Mouse (Mus musculus): ENCODE measurements at regions not wholly inside any gene's neighbourhood (a gene's known extent, or its start where the extent isn't known, plus 50 kb on each side); places are given as distances from the start of the nearest gene placed in this dataset.

DNA sequence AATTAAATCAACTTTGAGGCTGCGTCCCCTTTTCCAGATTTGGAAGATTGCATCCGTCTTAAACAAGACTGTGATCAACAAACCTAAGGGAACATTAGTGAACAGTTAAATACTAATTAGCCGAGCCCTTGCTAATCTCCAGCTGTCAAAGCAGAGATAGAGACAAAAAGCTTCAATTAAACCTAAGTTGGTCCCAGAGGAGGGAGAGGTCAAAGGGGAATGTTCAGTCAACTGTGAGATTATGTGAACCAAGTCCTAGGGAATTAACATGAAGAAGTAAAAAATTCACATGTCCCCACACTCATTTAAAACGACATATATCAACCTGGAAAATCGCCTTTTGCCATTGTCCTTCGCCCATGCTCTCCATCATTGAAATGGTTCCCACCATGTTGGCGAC, 59.7 kb upstream of the Tbx20 start:
- Histone ChIP-seq H3K9ac (replicated peaks) (no peak overlapping the region), H3K27ac (replicated peaks) (no peak overlapping the region), H3K27me3 (no peaks in the 10 kb centered on the region), H3K4me3 (no peak overlapping the region), H3K36me3 (no peaks in the 10 kb centered on the region), H3K4me1 (no peaks in the 10 kb centered on the region), H3K4me2 (replicated peaks) (no peak overlapping the region), H3K9me3 (no peaks in the 10 kb centered on the region)
- WGBS: 43% methylated on average over 7 of the region's 7 CpGs
- no peak for ATAC-seq (ENCODE audit: low FRiP score, low read depth)

DNA sequence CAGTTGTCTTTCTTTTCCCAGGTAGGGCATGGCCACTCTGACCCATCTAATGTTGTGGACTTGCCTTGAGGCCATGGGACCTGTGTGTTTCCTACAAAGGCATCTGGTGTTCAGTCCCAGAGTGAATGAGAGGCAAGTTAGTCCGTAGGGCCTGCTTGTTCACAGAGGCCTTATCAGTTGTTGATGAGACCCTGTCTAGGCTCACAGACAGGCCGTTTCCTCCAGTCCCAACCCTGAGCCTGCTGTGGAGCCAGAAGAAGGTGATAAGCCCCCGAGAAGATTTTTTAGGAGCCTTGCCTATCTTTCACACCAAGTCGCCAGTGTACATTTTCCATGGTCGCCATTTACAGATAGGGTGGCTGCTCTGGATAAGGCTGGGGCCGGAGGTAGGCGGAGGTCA, 74.1 kb upstream of the Tbx20 start:
- Histone ChIP-seq H3K4me2 (replicated peaks) (no peak overlapping the region), H3K27ac (replicated peaks) (no peak overlapping the region), H3K27me3 (no peaks in the 10 kb centered on the region), H3K4me3 (no peak overlapping the region), H3K9ac (replicated peaks) (no peak overlapping the region), H3K36me3 (no peaks in the 10 kb centered on the region), H3K4me1 (no peaks in the 10 kb centered on the region), H3K9me3 (no peaks in the 10 kb centered on the region)
- 92% methylated on average over 7 of the region's 7 CpGs for WGBS
- no peak for ATAC-seq (ENCODE audit: low FRiP score, low read depth)

DNA sequence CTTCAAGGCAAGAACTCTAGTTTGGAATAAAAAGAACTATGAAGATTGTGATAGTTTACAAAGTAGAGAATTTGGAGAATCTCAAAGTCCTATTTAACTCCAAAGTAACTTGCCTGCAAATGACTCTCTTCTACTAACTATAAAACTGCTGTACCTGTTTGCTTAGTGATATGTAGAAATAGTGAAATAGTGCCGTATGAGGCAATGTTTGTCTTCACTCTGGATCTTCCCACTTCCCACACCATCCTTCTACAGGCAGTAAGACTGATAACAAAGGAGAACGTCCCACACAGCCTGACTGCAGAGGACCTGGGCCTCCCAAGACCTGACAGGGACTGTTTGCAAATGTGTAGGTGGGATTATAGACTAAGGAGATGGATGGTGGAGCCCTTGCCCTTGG, 85.4 kb upstream of the Tbx20 start:
- WGBS: 95% methylated on average over 2 of the region's 2 CpGs

DNA sequence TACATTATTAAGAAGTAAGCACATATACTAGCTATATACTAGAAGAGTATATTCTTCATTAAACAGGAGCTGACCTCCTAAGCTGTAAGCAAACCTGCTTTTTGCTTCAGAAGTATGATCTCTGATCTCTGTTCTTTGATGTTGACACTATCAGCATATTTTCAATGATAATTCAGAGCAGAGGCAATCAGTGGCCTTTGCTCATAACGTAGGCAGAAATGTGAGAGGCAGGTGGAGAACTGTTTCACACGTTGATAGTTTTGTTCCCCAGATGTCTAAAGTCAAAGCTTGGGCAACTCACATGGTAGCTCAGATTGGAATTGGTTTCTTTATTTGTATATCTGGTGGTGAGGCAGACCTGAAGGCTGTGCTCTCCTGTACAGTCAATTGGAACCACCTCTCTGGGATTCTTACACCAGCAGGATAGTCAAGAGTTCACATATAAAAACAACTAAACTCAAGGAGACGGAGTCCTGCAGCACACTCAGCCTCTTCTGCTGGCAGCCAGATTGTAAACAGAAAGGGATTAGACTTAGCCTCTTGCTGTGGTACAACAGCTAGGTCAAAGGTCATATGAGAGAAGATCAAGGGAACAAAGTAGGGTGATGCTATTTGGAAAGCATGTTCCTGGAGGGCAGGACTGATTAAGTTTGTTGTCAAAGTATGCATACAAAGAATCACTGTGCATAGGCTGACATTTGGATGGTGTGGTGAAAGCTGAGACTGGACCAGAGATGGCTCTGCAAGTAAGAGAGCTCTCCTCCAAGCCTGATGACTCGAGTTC, 92.5 kb upstream of the Tbx20 start:
- Histone ChIP-seq H3K27me3 (no peaks in the 10 kb centered on the region), H3K4me1 (no peaks in the 10 kb centered on the region), H3K4me3 (no peak overlapping the region), H3K9ac (replicated peaks) (no peak overlapping the region), H3K27ac (replicated peaks) (no peak overlapping the region), H3K4me2 (replicated peaks) (no peak overlapping the region), H3K36me3 (no peaks in the 10 kb centered on the region), H3K9me3 (no peaks in the 10 kb centered on the region)
- 41% methylated on average over 4 of the region's 4 CpGs for WGBS
- ATAC-seq (ENCODE audit: low FRiP score, low read depth): no peak

More for the DNA sequence above, 85.4 kb upstream of the Tbx20 start:
- H3K9me3 ChIP-seq: no peaks in the 10 kb centered on the region
- H3K4me1 ChIP-seq: no peaks in the 10 kb centered on the region; the same call in 1 of the 2 replicates
- H3K36me3 ChIP-seq: no peaks in the 10 kb centered on the region
- no peak overlapping the region for H3K27ac ChIP-seq (replicated peaks)
- no peak overlapping the region for H3K4me2 ChIP-seq (replicated peaks)
- H3K9ac ChIP-seq (replicated peaks): no peak overlapping the region
- H3K4me3 ChIP-seq: no peak overlapping the region
- no peak for ATAC-seq (ENCODE audit: low FRiP score, low read depth)
- H3K27me3 ChIP-seq: no peaks in the 10 kb centered on the region; the same call in 1 of the 2 replicates

DNA sequence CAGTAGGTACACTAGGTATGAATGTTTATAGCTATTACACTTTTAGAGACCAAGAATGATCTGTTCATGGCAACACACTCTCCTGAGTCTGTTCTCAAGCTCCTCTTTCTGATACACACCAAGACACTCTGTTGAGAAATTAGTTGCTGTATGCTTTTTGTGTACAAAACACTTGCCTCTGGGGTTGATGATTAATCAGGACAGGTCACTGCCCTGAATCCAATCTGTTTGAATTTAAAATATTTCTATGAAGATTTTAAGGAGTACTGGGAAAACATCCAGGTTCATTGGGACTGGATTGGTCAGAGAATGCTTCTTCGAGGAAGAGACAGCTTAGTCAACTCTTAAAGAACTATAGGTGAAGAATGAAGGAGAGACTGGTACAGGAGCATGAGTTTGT, 94.6 kb upstream of the Tbx20 start:
- no peak for ATAC-seq (ENCODE audit: low FRiP score, low read depth)
- H3K36me3 ChIP-seq: no peaks in the 10 kb centered on the region
- no peaks in the 10 kb centered on the region for H3K4me1 ChIP-seq
- H3K27ac ChIP-seq (replicated peaks): no peak overlapping the region
- 94% methylated on average over 1 of the region's 1 CpGs for WGBS
- H3K4me3 ChIP-seq: no peak overlapping the region
- no peak overlapping the region for H3K4me2 ChIP-seq (replicated peaks)
- no peaks in the 10 kb centered on the region for H3K27me3 ChIP-seq
- no peaks in the 10 kb centered on the region for H3K9me3 ChIP-seq
- H3K9ac ChIP-seq (replicated peaks): no peak overlapping the region

DNA sequence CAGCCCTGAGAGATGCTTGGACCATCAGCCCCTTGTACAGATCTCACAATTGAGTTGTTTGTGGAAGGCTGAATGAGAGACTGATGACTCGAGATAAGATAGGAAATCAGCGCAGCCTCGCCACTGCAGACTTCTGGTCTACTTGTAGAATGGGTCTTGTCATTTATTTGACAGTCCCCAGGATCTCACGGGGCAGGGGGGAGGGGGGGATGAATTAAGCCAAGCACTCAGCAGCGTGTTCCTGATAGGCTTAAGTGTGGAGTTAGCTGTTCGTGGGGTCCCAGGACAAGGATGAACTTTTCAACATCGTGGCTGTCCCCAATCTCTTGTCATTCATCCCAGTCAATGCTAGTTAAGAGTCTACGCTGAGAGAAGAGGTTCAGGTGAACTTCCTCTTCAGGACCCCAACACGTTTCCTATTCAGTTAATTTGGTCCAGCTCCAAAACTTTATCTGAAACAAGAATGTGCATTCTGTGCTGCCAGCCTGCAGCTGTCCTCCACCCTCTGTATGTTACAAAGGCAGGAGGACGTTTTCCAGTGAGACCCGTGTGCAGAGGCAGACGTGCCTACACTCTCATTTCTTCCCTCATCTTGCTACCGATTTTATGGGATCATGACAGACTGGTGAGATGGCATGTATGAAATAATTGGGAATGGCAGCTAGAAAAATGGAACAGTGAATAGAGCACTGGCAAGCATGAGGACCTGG, 100.5 kb upstream of the Tbx20 start:
- H3K4me2 ChIP-seq (replicated peaks): no peak overlapping the region
- no peaks in the 10 kb centered on the region for H3K9me3 ChIP-seq
- no peak overlapping the region for H3K27ac ChIP-seq (replicated peaks)
- ATAC-seq (ENCODE audit: low FRiP score, low read depth): no peak
- no peak overlapping the region for H3K9ac ChIP-seq (replicated peaks)
- H3K4me1 ChIP-seq: peaks cover 13% of the 10 kb centered on the region
- peaks cover 20% of the 10 kb centered on the region for H3K27me3 ChIP-seq
- 82% methylated on average over 13 of the region's 13 CpGs for WGBS
- no peaks in the 10 kb centered on the region for H3K36me3 ChIP-seq
- H3K4me3 ChIP-seq: no peak overlapping the region

DNA sequence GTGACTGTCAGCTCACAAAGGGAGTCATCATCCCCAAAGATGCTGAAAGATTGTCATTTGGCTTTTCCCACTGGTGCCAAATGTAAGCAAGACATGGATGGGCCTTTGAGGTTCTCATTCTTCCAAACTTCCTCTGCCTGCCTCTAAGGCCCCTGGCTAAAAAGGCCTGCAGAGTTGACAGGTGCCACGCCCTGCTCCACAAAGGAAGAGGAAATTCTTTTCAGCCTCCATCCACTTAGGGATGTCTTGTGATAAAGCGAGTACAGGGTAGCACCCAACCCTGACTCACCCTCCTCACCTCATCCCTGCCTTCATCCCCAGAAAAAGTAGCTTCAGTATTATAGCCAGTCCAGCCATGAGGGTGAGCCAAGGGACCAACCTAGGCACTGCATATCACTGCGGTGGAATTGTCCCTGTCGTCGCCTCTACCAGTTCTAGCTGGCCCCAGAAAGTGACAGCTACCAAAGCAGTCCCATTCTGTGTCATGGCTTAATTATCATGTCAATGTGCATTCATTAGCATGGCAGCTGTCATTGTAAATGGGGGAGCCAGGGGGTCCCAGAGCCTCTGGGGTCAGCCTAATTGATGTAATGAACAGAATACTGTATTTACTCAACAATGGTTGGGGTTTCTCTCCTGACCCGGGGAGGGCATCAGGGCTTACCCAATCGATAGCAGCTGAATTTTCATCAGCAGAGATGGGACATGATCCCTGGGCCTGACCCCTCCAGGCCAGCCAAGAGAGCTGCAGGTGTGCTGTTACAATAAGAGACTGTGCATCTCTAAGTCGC, 104.5 kb upstream of the Tbx20 start:
- Histone ChIP-seq H3K4me3 (no peak overlapping the region), H3K27ac (replicated peaks) (no peak overlapping the region), H3K4me2 (replicated peaks) (no peak overlapping the region), H3K4me1 (peaks cover 13% of the 10 kb centered on the region), H3K9me3 (no peaks in the 10 kb centered on the region), H3K36me3 (no peaks in the 10 kb centered on the region), H3K27me3 (peaks cover 20% of the 10 kb centered on the region), H3K9ac (replicated peaks) (no peak overlapping the region)
- WGBS: 16% methylated on average over 8 of the region's 8 CpGs
- peak; percentile 86 for ATAC-seq (ENCODE audit: low FRiP score, low read depth)

DNA sequence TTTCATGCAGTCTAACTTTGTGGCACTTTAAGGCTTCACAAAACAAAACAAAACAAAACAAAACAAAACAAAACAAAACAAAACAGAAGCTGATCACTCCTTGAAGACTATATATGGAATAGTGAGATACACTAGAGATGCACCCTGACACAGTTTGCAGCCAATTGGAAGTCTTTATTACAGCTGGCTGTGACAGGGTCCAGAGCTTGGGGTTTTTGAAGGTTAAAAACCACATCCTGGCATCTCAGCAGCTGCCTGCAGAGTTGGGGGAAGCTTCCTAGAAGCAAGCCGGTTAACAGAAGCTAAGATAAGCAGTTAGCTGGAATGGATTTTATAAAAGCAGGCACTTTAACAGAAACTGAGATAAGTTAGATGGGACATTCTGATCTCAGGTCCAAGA, 105.6 kb upstream of the Tbx20 start:
- no peak for ATAC-seq (ENCODE audit: low FRiP score, low read depth)
- no peaks in the 10 kb centered on the region for H3K36me3 ChIP-seq
- WGBS: 77% methylated on average over 1 of the region's 1 CpGs
- H3K27ac ChIP-seq (replicated peaks): no peak overlapping the region
- H3K9me3 ChIP-seq: no peaks in the 10 kb centered on the region
- no peak overlapping the region for H3K4me2 ChIP-seq (replicated peaks)
- no peak overlapping the region for H3K4me3 ChIP-seq
- H3K4me1 ChIP-seq: peaks cover 16% of the 10 kb centered on the region
- no peak overlapping the region for H3K9ac ChIP-seq (replicated peaks)
- H3K27me3 ChIP-seq: peaks cover 20% of the 10 kb centered on the region

DNA sequence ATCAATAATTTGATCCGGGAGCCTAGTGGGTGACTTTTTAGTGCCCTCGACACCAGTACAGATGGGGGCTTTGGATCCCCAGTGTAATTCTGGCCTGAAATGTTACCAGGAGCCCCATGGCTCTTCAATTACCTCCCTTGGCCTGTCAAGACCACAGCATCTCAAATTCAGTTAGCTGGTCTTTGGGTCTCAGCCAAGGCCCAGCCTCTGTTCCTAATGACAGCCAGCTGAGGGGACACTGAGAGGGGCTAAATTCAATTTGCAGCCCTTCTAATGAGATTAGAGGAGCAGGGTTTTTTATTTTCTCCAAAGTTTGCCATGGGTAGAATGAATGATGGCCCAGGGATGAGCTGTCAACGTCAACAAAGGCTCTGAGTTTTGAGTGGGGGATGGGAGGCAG, 109.9 kb upstream of the Tbx20 start:
- ATAC-seq (ENCODE audit: low FRiP score, low read depth): no peak
- Histone ChIP-seq H3K27me3 (no peaks in the 10 kb centered on the region), H3K4me2 (replicated peaks) (no peak overlapping the region)

DNA sequence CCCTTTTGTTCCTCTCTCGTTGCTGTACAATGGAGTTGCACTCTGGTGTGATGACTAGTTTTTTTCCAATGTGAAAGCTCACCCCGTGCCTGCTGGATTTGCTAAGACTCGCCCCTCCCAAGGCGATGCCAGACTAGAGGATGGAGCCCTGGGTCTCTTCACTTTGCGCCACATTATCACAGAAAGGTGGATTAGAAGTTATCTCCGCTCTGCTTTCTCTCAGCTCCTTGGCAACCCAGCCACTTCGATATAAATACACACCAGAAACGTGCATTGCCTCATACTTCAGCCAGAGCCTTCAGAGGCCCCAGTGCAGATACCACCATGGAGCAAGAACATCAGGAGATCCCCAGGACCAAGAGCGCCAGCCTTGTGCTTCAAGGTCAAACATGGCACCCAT, 114.2 kb upstream of the Tbx20 start:
- H3K27me3 ChIP-seq: no peaks in the 10 kb centered on the region
- H3K9ac ChIP-seq (replicated peaks): no peak overlapping the region
- H3K4me1 ChIP-seq: 0 out of 2 replicates have a peak, but pooled peaks cover 3% of the 10 kb centered on the region
- H3K27ac ChIP-seq (replicated peaks): no peak overlapping the region
- ATAC-seq (ENCODE audit: low FRiP score, low read depth): no peak
- 86% methylated on average over 9 of the region's 9 CpGs for WGBS
- no peaks in the 10 kb centered on the region for H3K36me3 ChIP-seq
- H3K4me3 ChIP-seq: no peak overlapping the region
- no peak overlapping the region for H3K4me2 ChIP-seq (replicated peaks)
- no peaks in the 10 kb centered on the region for H3K9me3 ChIP-seq

More for the DNA sequence above, 109.9 kb upstream of the Tbx20 start:
- no peak overlapping the region for H3K9ac ChIP-seq (replicated peaks)
- 60% methylated on average over 3 of the region's 3 CpGs for whole genome bisulfite sequencing
- no peak overlapping the region for H3K4me3 ChIP-seq
- H3K4me1 ChIP-seq: peaks cover 7% of the 10 kb centered on the region
- H3K27ac ChIP-seq (replicated peaks): no peak overlapping the region
- H3K36me3 ChIP-seq: no peaks in the 10 kb centered on the region
- H3K9me3 ChIP-seq: no peaks in the 10 kb centered on the region

DNA sequence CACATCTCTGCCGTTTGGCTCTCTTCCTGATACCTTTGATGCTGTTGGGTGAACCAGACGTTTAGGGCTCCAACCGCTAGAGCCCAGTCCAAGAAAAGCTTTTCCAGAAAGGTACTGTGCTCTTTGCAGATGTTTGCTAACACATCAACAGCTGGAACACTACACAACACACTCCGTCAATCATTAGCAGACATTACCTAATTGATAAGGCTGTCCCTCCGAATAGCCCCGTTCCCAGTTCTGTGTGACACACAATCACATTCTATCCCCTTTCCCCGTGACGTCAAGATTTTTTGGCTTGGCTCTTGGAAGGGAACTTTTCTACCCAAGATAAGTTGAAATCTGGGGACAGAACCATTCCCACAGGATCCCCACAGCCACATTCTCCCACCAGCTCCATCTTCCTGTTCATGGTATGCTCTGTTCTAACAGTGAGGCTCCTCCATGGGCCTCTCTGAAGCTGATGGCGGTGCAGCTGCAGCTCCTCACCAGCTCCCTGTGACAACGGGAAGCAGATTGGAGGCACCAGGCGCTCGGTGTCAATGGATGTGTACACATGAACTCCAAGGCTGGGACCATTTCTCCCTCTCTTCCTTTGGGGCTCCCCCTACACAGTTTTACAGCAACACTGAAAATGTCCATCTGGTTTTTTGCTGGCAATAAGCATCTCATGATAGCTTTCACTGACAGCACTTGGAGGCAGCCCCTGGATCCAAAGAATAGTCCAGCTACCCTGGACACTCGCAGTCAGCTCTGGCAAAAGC, 122.6 kb upstream of the Tbx20 start:
- no peaks in the 10 kb centered on the region for H3K36me3 ChIP-seq
- H3K9ac ChIP-seq (replicated peaks): no peak overlapping the region
- 85% methylated on average over 13 of the region's 13 CpGs for WGBS
- no peaks in the 10 kb centered on the region for H3K9me3 ChIP-seq
- H3K27me3 ChIP-seq: no peaks in the 10 kb centered on the region
- H3K4me2 ChIP-seq (replicated peaks): no peak overlapping the region
- H3K4me3 ChIP-seq: no peak overlapping the region
- ATAC-seq (ENCODE audit: low FRiP score, low read depth): no peak
- no peak overlapping the region for H3K27ac ChIP-seq (replicated peaks)
- no peaks in the 10 kb centered on the region for H3K4me1 ChIP-seq
